Mouse (Mus musculus): Measurements from ENCODE around the gene Lfng.

DNA sequence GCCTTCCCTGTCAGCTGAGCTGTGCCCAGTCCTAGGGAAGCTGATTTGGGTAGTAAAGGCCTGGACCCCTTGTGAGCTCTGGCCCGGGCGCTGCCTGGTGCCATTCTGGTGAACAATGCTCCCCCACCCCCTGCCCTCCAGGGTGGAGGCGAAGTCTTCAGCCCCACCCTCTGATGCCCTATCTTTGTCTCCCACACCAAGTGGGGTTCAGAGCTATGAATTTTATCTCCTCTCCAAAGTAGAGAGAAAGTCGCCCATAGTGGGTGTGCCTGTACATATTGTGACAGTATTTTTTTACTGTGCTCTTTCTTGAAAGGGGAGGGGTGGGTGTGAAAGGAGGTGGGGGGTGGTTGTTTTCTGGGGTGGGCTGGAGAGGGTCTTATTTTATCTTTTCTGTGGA lies 7.7 kb downstream of the Lfng start:
- TF ChIP-seq POLR2A (IDR thresholded peaks at IDR 0.05; ENCODE audit: borderline replicate concordance, insufficient read depth, low read length) (no peak), CTCF (IDR thresholded peaks at IDR 0.05; ENCODE audit: borderline replicate concordance, insufficient read depth, low read depth, low read length) (no peak)

Measured in cerebellum, adult 2 months (tissue).